Comparison of ENCODE assay signal across 26 mouse cellular contexts in the genomic region with DNA sequence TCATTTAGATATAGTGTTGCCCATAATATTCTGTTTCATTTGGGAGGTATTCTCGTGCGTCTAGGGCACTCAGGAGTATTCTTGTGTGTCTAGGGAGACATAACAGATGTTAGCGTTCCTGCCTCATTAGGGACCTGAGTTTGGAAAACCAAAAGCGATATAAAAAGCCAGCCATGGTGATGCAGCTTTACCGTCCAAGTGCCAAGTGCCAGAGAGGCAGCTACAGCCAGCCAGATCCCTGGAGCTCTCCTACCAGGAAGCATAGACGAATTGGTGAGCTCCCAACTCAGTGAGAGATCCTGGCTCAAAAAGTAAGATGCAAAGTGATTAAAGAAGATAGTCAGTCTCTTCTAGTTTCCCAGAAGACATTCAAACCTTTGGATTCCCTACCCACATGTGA.
A peak's percentile ranks its signal among the peaks of the same experiment; 100 is the strongest.
DNase-seq lines count a peak whose midpoint lies in the region; ATAC-seq lines count a peak whose summit lies in the region.
"Had no signal": no experiment of that assay in that cellular context is flagged by ENCODE, and none has a peak within 500 bp of the region (broad histone marks: within the 10 kb centered on the region; RNA-seq: fewer than 3 reads in every experiment).

No protein-coding gene starts in this region.

- H3K36me3 ChIP-seq in heart, embryonic 11.5 days (ENCODE audit: control insufficient read depth, insufficient read depth, low read length) = no peaks in the 10 kb centered on the region
- H3K36me3 ChIP-seq: embryonic facial prominence, embryonic 12.5 days; embryonic facial prominence, embryonic 15.5 days; forebrain, embryonic 12.5 days; heart, embryonic 10.5 days; hindbrain, embryonic 12.5 days; hindbrain, embryonic 15.5 days had no signal

- H3K4me3 ChIP-seq in heart, embryonic 11.5 days (ENCODE audit: low read depth, low read length) = no peak overlapping the region
- H3K4me3 ChIP-seq: embryonic facial prominence, embryonic 12.5 days; embryonic facial prominence, embryonic 15.5 days; erythroblast, embryonic 14.5 days; forebrain, embryonic 12.5 days; gastrocnemius, adult 2 months; heart, adult 2 months; heart, embryonic 10.5 days; hindbrain, embryonic 12.5 days; hindbrain, embryonic 15.5 days had no signal

- no peak overlapping the region for H3K27ac ChIP-seq in heart, embryonic 11.5 days (ENCODE audit: low read depth, low read length)
- H3K27ac ChIP-seq: embryonic facial prominence, embryonic 12.5 days; embryonic facial prominence, embryonic 15.5 days; forebrain, embryonic 12.5 days; gastrocnemius, adult 2 months; heart, adult 2 months; heart, embryonic 10.5 days; hindbrain, embryonic 12.5 days; hindbrain, embryonic 15.5 days had no signal

- no peak overlapping the region for H3K4me2 ChIP-seq in heart, embryonic 11.5 days
- H3K4me2 ChIP-seq: embryonic facial prominence, embryonic 12.5 days; embryonic facial prominence, embryonic 15.5 days; forebrain, embryonic 12.5 days; hindbrain, embryonic 12.5 days; hindbrain, embryonic 15.5 days had no signal

- H3K9me3 ChIP-seq in heart, embryonic 11.5 days (replicated peaks; ENCODE audit: control insufficient read depth, low read length) = no peaks in the 10 kb centered on the region
- H3K9me3 ChIP-seq: embryonic facial prominence, embryonic 12.5 days; embryonic facial prominence, embryonic 15.5 days; forebrain, embryonic 12.5 days; heart, embryonic 10.5 days; hindbrain, embryonic 12.5 days; hindbrain, embryonic 15.5 days had no signal

- no peak for ATAC-seq in heart, embryonic 11.5 days (replicated peaks; ENCODE audit: insufficient number of reproducible peaks, low FRiP score, low TSS enrichment)
- ATAC-seq: activated CD4-positive, CD25-positive, alpha-beta regulatory T cell, adult 4 months; CD4-positive, CD25-positive, alpha-beta regulatory T cell, adult 4 months; forebrain, embryonic 16.5 days; intestine, postnatal 0 days had no signal

- no peak overlapping the region for H3K9ac ChIP-seq in heart, embryonic 11.5 days (ENCODE audit: low read depth, low read length)
- H3K9ac ChIP-seq: embryonic facial prominence, embryonic 12.5 days; embryonic facial prominence, embryonic 15.5 days; forebrain, embryonic 12.5 days; hindbrain, embryonic 12.5 days; hindbrain, embryonic 15.5 days had no signal

- no peaks in the 10 kb centered on the region for H3K4me1 ChIP-seq in heart, embryonic 11.5 days (ENCODE audit: control insufficient read depth, insufficient read depth, low read length)
- H3K4me1 ChIP-seq: embryonic facial prominence, embryonic 12.5 days; embryonic facial prominence, embryonic 15.5 days; forebrain, embryonic 12.5 days; heart, embryonic 10.5 days; hindbrain, embryonic 15.5 days had no signal

- H3K27me3 ChIP-seq in heart, embryonic 11.5 days (ENCODE audit: control insufficient read depth, insufficient read depth, low read length) = no peaks in the 10 kb centered on the region
- H3K27me3 ChIP-seq: embryonic facial prominence, embryonic 12.5 days; embryonic facial prominence, embryonic 15.5 days; forebrain, embryonic 12.5 days; hindbrain, embryonic 12.5 days; hindbrain, embryonic 15.5 days had no signal

- whole genome bisulfite sequencing in heart, embryonic 11.5 days (ENCODE audit: insufficient replicate concordance) = 81% methylated on average over 6 of the region's 6 CpGs

- DNase-seq in cerebellum, postnatal 10 days = peak; percentile 23 to 40
- no peak for DNase-seq in cerebellum, adult 9-10 months
- peak; percentile 71 for DNase-seq in heart, adult 11 months
- DNase-seq in brain, adult 2 months (ENCODE audit: low read depth, low spot score) = peak; percentile 15
- peak; percentile 44 for DNase-seq in fibroblast of lung, adult 2 months (ENCODE audit: low read depth)
- DNase-seq in layer of hippocampus, postnatal 14 days (ENCODE audit: low spot score in 2 of 2) = no peak
- DNase-seq in neural tube, embryonic 10.5 days (ENCODE audit: extremely low spot score, low spot score) = no peak
- DNase-seq: adrenal gland, postnatal 25 days; cerebellum, adult 11 months; cerebellum, adult 2 months; gastrocnemius, adult 2 months; gastrocnemius, postnatal 25 days; heart, adult 2 months; kidney, adult 2 months had no signal

Comparison
In these comparisons a context has a peak if more than half of its experiments do, and no peak if none do; other contexts are left out.
1. DNase-seq: peak in cerebellum, postnatal 10 days (2 of 2), heart, adult 11 months (single experiment), brain, adult 2 months (single experiment) and fibroblast of lung, adult 2 months (single experiment); none in cerebellum, adult 9-10 months (single experiment), layer of hippocampus, postnatal 14 days (0 of 2) and neural tube, embryonic 10.5 days (single experiment).